In genomic region chr2:167476200-167476688, GRCm38 (mm10) we compare ENCODE assay signal across 8 mouse cellular contexts. TPM values are rescaled to one million over a fixed set of nuclear protein-coding genes. Genes with fewer than 3 reads are reported as not detected.
DNase-seq lines count a peak whose midpoint lies in the region; ATAC-seq and TF ChIP-seq lines count a peak whose summit lies in the region.

No protein-coding gene starts in this region.

- H3K9me3 ChIP-seq in lung, embryonic 16.5 days (ENCODE audit: control insufficient read depth, low read length) = no peaks in the 10 kb centered on the region
- H3K9me3 ChIP-seq in embryonic facial prominence, embryonic 12.5 days = no peaks in the 10 kb centered on the region
- H3K9me3 ChIP-seq in heart, embryonic 14.5 days (ENCODE audit: control insufficient read depth, low read length) = no peaks in the 10 kb centered on the region
- H3K9me3 ChIP-seq in liver, embryonic 14.5 days (ENCODE audit: control insufficient read depth, low read length) = no peaks in the 10 kb centered on the region

- peaks cover 7% of the 10 kb centered on the region; the same call in 1 of the 2 replicates for H3K4me1 ChIP-seq in lung, embryonic 16.5 days (replicated peaks; ENCODE audit: control insufficient read depth, insufficient read depth, low read length)
- peaks cover 13% of the 10 kb centered on the region for H3K4me1 ChIP-seq in embryonic facial prominence, embryonic 12.5 days
- H3K4me1 ChIP-seq in heart, embryonic 14.5 days (ENCODE audit: control insufficient read depth in 2 of 2, insufficient read depth in 2 of 2, low read length in 2 of 2) = peaks cover 16 to 19% of the 10 kb centered on the region in 2 experiments
- no peaks in the 10 kb centered on the region for H3K4me1 ChIP-seq in liver, embryonic 14.5 days (replicated peaks; ENCODE audit: control insufficient read depth in 2 of 2, insufficient read depth in 2 of 2, low read length in 1 of 2)

- H3K27me3 ChIP-seq in lung, embryonic 16.5 days (ENCODE audit: control insufficient read depth, insufficient read depth, low read depth, low read length) = no peaks in the 10 kb centered on the region
- no peaks in the 10 kb centered on the region for H3K27me3 ChIP-seq in embryonic facial prominence, embryonic 12.5 days
- H3K27me3 ChIP-seq in heart, embryonic 14.5 days (ENCODE audit: control insufficient read depth, insufficient read depth, low read length) = no peaks in the 10 kb centered on the region
- no peaks in the 10 kb centered on the region for H3K27me3 ChIP-seq in liver, embryonic 14.5 days (ENCODE audit: control insufficient read depth, insufficient read depth, low read length)

- TF ChIP-seq CTCF in liver, embryonic 14.5 days (IDR thresholded peaks at IDR 0.05; ENCODE audit: low read depth) = peak; percentile 23; the same call in 1 of the 2 replicates

- ATAC-seq in lung, embryonic 16.5 days (ENCODE audit: low read depth) = peak; percentile 72
- 0 out of 2 replicates have a peak, but pooled peaks have one; percentile 18 for ATAC-seq in embryonic facial prominence, embryonic 12.5 days (ENCODE audit: insufficient number of reproducible peaks, insufficient read depth, low FRiP score, low TSS enrichment)
- ATAC-seq in heart, embryonic 14.5 days (ENCODE audit: insufficient number of reproducible peaks, insufficient read depth, low FRiP score, low read depth) = peak; percentile 49
- ATAC-seq in liver, embryonic 14.5 days (ENCODE audit: insufficient read depth) = peak; percentile 11; the same call in 1 of the 2 replicates

- TF ChIP-seq EP300 in liver, embryonic 14.5 days (IDR thresholded peaks at IDR 0.05; ENCODE audit: low read depth) = no peak

- no peak overlapping the region for H3K9ac ChIP-seq in lung, embryonic 16.5 days (ENCODE audit: low read length)
- peak overlapping the region; percentile 34 for H3K9ac ChIP-seq in embryonic facial prominence, embryonic 12.5 days
- peak overlapping the region; percentile 43 for H3K9ac ChIP-seq in heart, embryonic 14.5 days (ENCODE audit: low read length)
- no peak overlapping the region for H3K9ac ChIP-seq in liver, embryonic 14.5 days (replicated peaks)

- no peak overlapping the region for H3K4me3 ChIP-seq in lung, embryonic 16.5 days (ENCODE audit: low read length)
- no peak overlapping the region for H3K4me3 ChIP-seq in embryonic facial prominence, embryonic 12.5 days
- H3K4me3 ChIP-seq in heart, embryonic 14.5 days (ENCODE audit: control insufficient read depth in 1 of 2, insufficient read depth in 1 of 2, low read depth in 1 of 2, low read length in 2 of 2) = no peak overlapping the region
- no peak overlapping the region for H3K4me3 ChIP-seq in liver, embryonic 14.5 days (ENCODE audit: insufficient read depth in 1 of 2, low read depth in 2 of 2, low read length in 2 of 2)

- peak overlapping the region; percentile 11; the same call in 1 of the 2 replicates for H3K27ac ChIP-seq in lung, embryonic 16.5 days (ENCODE audit: low read length)
- peak overlapping the region; percentile 73 for H3K27ac ChIP-seq in embryonic facial prominence, embryonic 12.5 days
- H3K27ac ChIP-seq in heart, embryonic 14.5 days (replicated peaks in 1 of 2; ENCODE audit: control insufficient read depth in 1 of 2, insufficient read depth in 1 of 2, low read depth in 2 of 2, low read length in 2 of 2) = peak overlapping the region; percentile 43 to 63
- H3K27ac ChIP-seq in liver, embryonic 14.5 days = no peak overlapping the region

- 17% methylated on average over 7 of the region's 7 CpGs for WGBS in lung, embryonic 16.5 days
- WGBS in embryonic facial prominence, embryonic 12.5 days = 34% methylated on average over 7 of the region's 7 CpGs
- 9% methylated on average over 7 of the region's 7 CpGs for WGBS in heart, embryonic 14.5 days
- 54% methylated on average over 7 of the region's 7 CpGs for WGBS in liver, embryonic 14.5 days (ENCODE audit: insufficient replicate concordance)

- DNase-seq in lung, postnatal 36 days = no peak
- DNase-seq in kidney, postnatal 14 days = peak; percentile 75
- no peak for DNase-seq in liver, embryonic 14.5 days (ENCODE audit: low read depth in 3 of 3, low spot score in 3 of 3)
- DNase-seq in retina, embryonic 14.5 days (ENCODE audit: low spot score) = peak; percentile 60
- no peak for DNase-seq in spleen, postnatal 14 days (ENCODE audit: low spot score in 2 of 2)

- no peak overlapping the region for H3K4me2 ChIP-seq in lung, embryonic 16.5 days (ENCODE audit: low read depth, low read length)
- no peak overlapping the region for H3K4me2 ChIP-seq in embryonic facial prominence, embryonic 12.5 days (replicated peaks)
- H3K4me2 ChIP-seq in heart, embryonic 14.5 days (ENCODE audit: low read length) = peak overlapping the region; percentile 2; the same call in 1 of the 2 replicates
- no peak overlapping the region for H3K4me2 ChIP-seq in liver, embryonic 14.5 days (ENCODE audit: low read depth)

- H3K36me3 ChIP-seq in lung, embryonic 16.5 days (ENCODE audit: control insufficient read depth, insufficient read depth, low read length) = peaks cover 27% of the 10 kb centered on the region
- H3K36me3 ChIP-seq in embryonic facial prominence, embryonic 12.5 days = peaks cover 44% of the 10 kb centered on the region
- H3K36me3 ChIP-seq in heart, embryonic 14.5 days (ENCODE audit: control insufficient read depth, insufficient read depth, low read length) = peaks cover 48% of the 10 kb centered on the region
- peaks cover 20% of the 10 kb centered on the region for H3K36me3 ChIP-seq in liver, embryonic 14.5 days (replicated peaks; ENCODE audit: control insufficient read depth, insufficient read depth, low read depth)

RNA-seq across cellular contexts. Expression of gene Rnf114, which starts 16.2 kb away (rescaled TPM):
- polyA plus RNA-seq in lung, embryonic 16.5 days (2015; fragmentation: Nextera tagmentation; extraction: Ambion mirVana) = 101 and 113 TPM in 2 replicates
- 94.4 and 96.9 TPM in 2 replicates for polyA plus RNA-seq in embryonic facial prominence, embryonic 12.5 days (2016; fragmentation: Nextera tagmentation; extraction: Ambion mirVana)
- 67.1 and 68.5 TPM in 2 replicates for polyA plus RNA-seq in heart, embryonic 14.5 days (2014; fragmentation: Nextera tagmentation; extraction: Ambion mirVana)
- polyA plus RNA-seq in liver, embryonic 14.5 days (2012; rRNA removed) = 21.7 and 23.9 TPM in 2 replicates
- polyA plus RNA-seq in liver, embryonic 14.5 days (2014; fragmentation: Nextera tagmentation; extraction: Ambion mirVana) = 25.8 and 28.4 TPM in 2 replicates

RNA-seq across cellular contexts. Expression of gene Spata2, which starts 16.4 kb away (rescaled TPM):
- polyA plus RNA-seq in lung, embryonic 16.5 days (2015; fragmentation: Nextera tagmentation; extraction: Ambion mirVana) = 14.8 and 16.2 TPM in 2 replicates
- polyA plus RNA-seq in embryonic facial prominence, embryonic 12.5 days (2016; fragmentation: Nextera tagmentation; extraction: Ambion mirVana) = 14.3 and 16.3 TPM in 2 replicates
- 11.7 and 11.9 TPM in 2 replicates for polyA plus RNA-seq in heart, embryonic 14.5 days (2014; fragmentation: Nextera tagmentation; extraction: Ambion mirVana)
- polyA plus RNA-seq in liver, embryonic 14.5 days (2012; rRNA removed) = 7.6 and 8.6 TPM in 2 replicates
- polyA plus RNA-seq in liver, embryonic 14.5 days (2014; fragmentation: Nextera tagmentation; extraction: Ambion mirVana) = 6.8 and 7.5 TPM in 2 replicates

RNA-seq across cellular contexts. Expression of gene Slc9a8, which starts 54.7 kb away (rescaled TPM):
- 21.3 and 24.0 TPM in 2 replicates for polyA plus RNA-seq in lung, embryonic 16.5 days (2015; fragmentation: Nextera tagmentation; extraction: Ambion mirVana)
- 23.3 and 24.1 TPM in 2 replicates for polyA plus RNA-seq in embryonic facial prominence, embryonic 12.5 days (2016; fragmentation: Nextera tagmentation; extraction: Ambion mirVana)
- polyA plus RNA-seq in heart, embryonic 14.5 days (2014; fragmentation: Nextera tagmentation; extraction: Ambion mirVana) = 19.3 and 21.1 TPM in 2 replicates
- polyA plus RNA-seq in liver, embryonic 14.5 days (2012; rRNA removed) = 13.9 and 18.1 TPM in 2 replicates
- polyA plus RNA-seq in liver, embryonic 14.5 days (2014; fragmentation: Nextera tagmentation; extraction: Ambion mirVana) = 8.7 and 9.1 TPM in 2 replicates

Comparison
In these comparisons a context has a peak if more than half of its experiments do, and no peak if none do; other contexts are left out.
1. ATAC-seq: peak in every context shown above with its lines; median percentile 72 in lung, embryonic 16.5 days; 49 in heart, embryonic 14.5 days; 18 in embryonic facial prominence, embryonic 12.5 days; 11 in liver, embryonic 14.5 days.
2. H3K9ac ChIP-seq: peak in embryonic facial prominence, embryonic 12.5 days (single experiment) and heart, embryonic 14.5 days (single experiment); none in lung, embryonic 16.5 days (single experiment) and liver, embryonic 14.5 days (single experiment).
3. DNase-seq: peak in kidney, postnatal 14 days (single experiment) and retina, embryonic 14.5 days (single experiment); none in lung, postnatal 36 days (single experiment), liver, embryonic 14.5 days (0 of 3) and spleen, postnatal 14 days (0 of 2).